Mouse (Mus musculus) mouse trophoblast stem cell (cell line): ENCODE measurements around the gene Sirt2.

Source experiments
- in situ Hi-C, 2 experiments: fragments of 300-500 bp; cut with MseI, MboI; formaldehyde crosslinking; loops; 2 replicates in 1 of 2; 3 replicates in 1 of 2; pipeline ENCODE4 v1.15.1; 2025

Sirt2 gene

GRCm38 (mm10) chr7:28766173-28766879, at the start of gene Sirt2:
Gene Sirt2, plus strand, starts transcription at chr7:28766735.
- in situ Hi-C loops, result no loop called here

GRCm38 (mm10) chr7:28717726-28718125, 48.8 kb upstream of the Sirt2 start:
- in situ Hi-C loops, result no loop called here

GRCm38 (mm10) chr7:28719159-28719558, 47.4 kb upstream of the Sirt2 start:
- in situ Hi-C loops, result no loop called here

- in situ Hi-C loops, result no loop called here
These were observed 46.9 kb upstream of the Sirt2 start for GRCm38 (mm10) chr7:28719650-28720049.

- in situ Hi-C loops, result no loop called here
These were observed 45.6 kb upstream of the Sirt2 start for GRCm38 (mm10) chr7:28720753-28721537.

- in situ Hi-C loops, result no loop called here
These were observed 44.5 kb upstream of the Sirt2 start for GRCm38 (mm10) chr7:28722079-28722478.

- in situ Hi-C loops, result no loop called here
These were observed 41.9 kb upstream of the Sirt2 start for GRCm38 (mm10) chr7:28724613-28725012.

GRCm38 (mm10) chr7:28726600-28726999, 39.9 kb upstream of the Sirt2 start:
- in situ Hi-C loops, result no loop called here

GRCm38 (mm10) chr7:28727649-28728340, 38.7 kb upstream of the Sirt2 start:
- in situ Hi-C loops, result no loop called here

- in situ Hi-C loops, result no loop called here
These were observed 34.0 kb upstream of the Sirt2 start for GRCm38 (mm10) chr7:28732341-28733142.

GRCm38 (mm10) chr7:28733211-28733610, 33.3 kb upstream of the Sirt2 start:
- in situ Hi-C loops, result no loop called here

GRCm38 (mm10) chr7:28735701-28736100, 30.8 kb upstream of the Sirt2 start:
- in situ Hi-C loops, result no loop called here

GRCm38 (mm10) chr7:28739829-28740228, 26.7 kb upstream of the Sirt2 start:
- in situ Hi-C loops, result no loop called here

GRCm38 (mm10) chr7:28740949-28741348, 25.6 kb upstream of the Sirt2 start:
- in situ Hi-C loops, result no loop called here

- in situ Hi-C loops, result no loop called here
These were observed 25.2 kb upstream of the Sirt2 start for GRCm38 (mm10) chr7:28741368-28741708.

GRCm38 (mm10) chr7:28741709-28742438, 24.7 kb upstream of the Sirt2 start, which contains the start of the genes Mrps12 and Sars2:
Gene Mrps12, minus strand, starts transcription at chr7:28741820.
Gene Sars2, plus strand, starts transcription at chr7:28741992.
- in situ Hi-C loops, result no loop called here

GRCm38 (mm10) chr7:28749935-28750334, 16.6 kb upstream of the Sirt2 start:
- in situ Hi-C loops, result no loop called here

- in situ Hi-C loops, result no loop called here
These were observed 10.5 kb upstream of the Sirt2 start, which contains the start of gene Ccer2 for GRCm38 (mm10) chr7:28756079-28756478. Gene Ccer2, plus strand, starts transcription at chr7:28756174.

- in situ Hi-C loops, result no loop called here
These were observed 7.9 kb upstream of the Sirt2 start for GRCm38 (mm10) chr7:28758623-28759022.

- in situ Hi-C loops, result no loop called here
These were observed 4.6 kb upstream of the Sirt2 start for GRCm38 (mm10) chr7:28761907-28762306.

GRCm38 (mm10) chr7:28765211-28765610, 1.3 kb upstream of the Sirt2 start:
- in situ Hi-C loops, result no loop called here
